ENCODE assay signal across 28 mouse cellular contexts in genomic region chr15:99872543-99872942, GRCm38 (mm10). TPM values are rescaled to one million over a fixed set of nuclear protein-coding genes. Genes with fewer than 3 reads are reported as not detected.
DNase-seq lines count a peak whose midpoint lies in the region; TF ChIP-seq lines count a peak whose summit lies in the region.
"Had no signal": no experiment of that assay in that cellular context is flagged by ENCODE, and none has a peak within 500 bp of the region (broad histone marks: within the 10 kb centered on the region; RNA-seq: fewer than 3 reads in every experiment).

No protein-coding gene starts in this region.

- peaks cover 22% of the 10 kb centered on the region for H3K4me1 ChIP-seq in kidney, adult 2 months (ENCODE audit: control insufficient read depth, insufficient read depth, low read length)
- peaks cover 3% of the 10 kb centered on the region; the same call in 1 of the 2 replicates for H3K4me1 ChIP-seq in brown adipose tissue, adult 24 weeks (ENCODE audit: control insufficient read depth, insufficient read depth, insufficient read length, low read length)
- peaks cover 13% of the 10 kb centered on the region; the same call in 1 of the 2 replicates for H3K4me1 ChIP-seq in small intestine, adult 2 months (ENCODE audit: control insufficient read depth, insufficient read depth, insufficient read length, low read length)

- no peaks in the 10 kb centered on the region for H3K27me3 ChIP-seq in kidney, adult 2 months (replicated peaks; ENCODE audit: control insufficient read depth, insufficient read depth, low read length)
- no peaks in the 10 kb centered on the region for H3K27me3 ChIP-seq in small intestine, adult 2 months (ENCODE audit: control insufficient read depth, insufficient read depth, low read length)
- H3K27me3 ChIP-seq: embryonic facial prominence, embryonic 12.5 days; heart, embryonic 12.5 days; hindbrain, embryonic 15.5 days; kidney, embryonic 15.5 days; midbrain, embryonic 15.5 days; neural tube, embryonic 15.5 days had no signal

- no peaks in the 10 kb centered on the region; the same call in 1 of the 2 replicates for H3K36me3 ChIP-seq in kidney, adult 2 months (ENCODE audit: control insufficient read depth, insufficient read depth, low read length)
- H3K36me3 ChIP-seq in small intestine, adult 2 months (ENCODE audit: control insufficient read depth, insufficient read depth, low read length): peaks cover 14% of the 10 kb centered on the region
- H3K36me3 ChIP-seq: embryonic facial prominence, embryonic 12.5 days; G1E; heart, embryonic 12.5 days; hindbrain, embryonic 15.5 days; kidney, embryonic 15.5 days; limb, embryonic 12.5 days; liver, embryonic 15.5 days; midbrain, embryonic 15.5 days; neural tube, embryonic 15.5 days had no signal

- DNase-seq in kidney, adult 2 months: no peak
- no peak for DNase-seq in kidney, adult 11 months
- no peak for DNase-seq in layer of hippocampus, postnatal 25 days (ENCODE audit: extremely low spot score in 1 of 2, low spot score in 1 of 2)
- DNase-seq in left cerebral cortex, adult 2 months (ENCODE audit: extremely low spot score in 1 of 2, low spot score in 2 of 2): no peak
- no peak for DNase-seq in adipocyte (ENCODE audit: low spot score)
- DNase-seq: adrenal gland, adult 2 months; adrenal gland, postnatal 36 days; cerebellum, adult 9-10 months; embryo, embryonic 11 days; gastrocnemius, postnatal 25 days; heart, adult 18-20 months; kidney, postnatal 25 days; layer of hippocampus, postnatal 36 days; lung, embryonic 14.5 days; lung, postnatal 14 days; retina, postnatal 1 day; right cerebral cortex, postnatal 25 days had no signal

- peak overlapping the region; percentile 52; the same call in 1 of the 2 replicates for H3K27ac ChIP-seq in kidney, adult 2 months (ENCODE audit: insufficient read depth, low read depth, low read length)
- H3K27ac ChIP-seq in brown adipose tissue, adult 24 weeks (replicated peaks; ENCODE audit: low read depth, low read length): peak overlapping the region; percentile 64
- peak overlapping the region; percentile 75 for H3K27ac ChIP-seq in small intestine, adult 2 months (ENCODE audit: insufficient read depth, low read depth, low read length)
- no peak overlapping the region for H3K27ac ChIP-seq in left cerebral cortex, adult 2 months
- H3K27ac ChIP-seq: embryonic facial prominence, embryonic 12.5 days; hindbrain, embryonic 15.5 days; kidney, embryonic 15.5 days; limb, embryonic 12.5 days; liver, embryonic 15.5 days; midbrain, embryonic 15.5 days; neural tube, embryonic 15.5 days had no signal

- intact Hi-C loops in left cerebral cortex, adult 2 months (cut with DNase I): no loop called here

- 77% methylated on average over 3 of the region's 3 CpGs for WGBS in kidney, adult 2 months
- 60% methylated on average over 3 of the region's 3 CpGs for WGBS in small intestine, adult 2 months

- no peak for TF ChIP-seq POLR2A in kidney, adult 2 months (IDR thresholded peaks at IDR 0.05; ENCODE audit: low read depth, low read length)
- no peak for TF ChIP-seq POLR2A in small intestine, adult 2 months (IDR thresholded peaks at IDR 0.05; ENCODE audit: low read depth, low read length)

- TF ChIP-seq CTCF in kidney, adult 2 months (conservative IDR thresholded peaks at IDR 0.05; ENCODE audit: insufficient read depth, insufficient read length, low read depth, low read length): no peak
- TF ChIP-seq CTCF in small intestine, adult 2 months (IDR thresholded peaks at IDR 0.05; ENCODE audit: extremely low read depth, insufficient read length, insufficient replicate concordance, low read depth, low read length): no peak
- no peak for TF ChIP-seq CTCF in left cerebral cortex, adult 2 months (IDR thresholded peaks at IDR 0.05)

- H3K4me3 ChIP-seq in kidney, adult 2 months (ENCODE audit: insufficient read depth, low read depth, low read length): no peak overlapping the region
- H3K4me3 ChIP-seq in brown adipose tissue, adult 24 weeks (ENCODE audit: insufficient read depth, low read depth, low read length): 0 out of 2 replicates have a peak overlapping the region, but pooled peaks have one; percentile 1
- no peak overlapping the region for H3K4me3 ChIP-seq in small intestine, adult 2 months (ENCODE audit: low read depth, low read length)
- H3K4me3 ChIP-seq in left cerebral cortex, adult 2 months: no peak overlapping the region
- H3K4me3 ChIP-seq: embryonic facial prominence, embryonic 12.5 days; heart, embryonic 12.5 days; hindbrain, embryonic 15.5 days; kidney, embryonic 15.5 days; limb, embryonic 12.5 days; liver, embryonic 15.5 days; midbrain, embryonic 15.5 days; neural tube, embryonic 15.5 days had no signal

RNA-seq across cellular contexts. Expression of gene Lima1, which starts 2.7 kb away (rescaled TPM):
- polyA plus RNA-seq in kidney, adult 2 months (2012; rRNA removed): 29.9 and 32.7 TPM in 2 replicates
- 9.0 and 18.3 TPM in 2 replicates for polyA plus RNA-seq in brown adipose tissue, adult 24 weeks (2012; ENCODE audit: insufficient read depth, insufficient read length, missing spikeins)
- polyA plus RNA-seq in small intestine, adult 2 months (2012; rRNA removed): 26.1 and 47.7 TPM in 2 replicates
- 10 to 100 TPM; 10.1 to 13.8 TPM for total RNA-seq in layer of hippocampus, postnatal 25 days (2021)
- total RNA-seq in left cerebral cortex, adult 2 months (2021): 10 to 100 TPM in 1 of 2 experiments, 1 to 10 TPM in 1; 9.9 to 11.0 TPM
